Mouse (Mus musculus) heart, postnatal 4 days (tissue): ENCODE results near the gene Zfp971. TPM values are rescaled to one million over a fixed set of nuclear protein-coding genes. Genes with fewer than 3 reads are reported as not detected.
A peak's percentile ranks its signal among the peaks of the same experiment; 100 is the strongest.
"Not testable (repeated sequence)": the region's sequence is repeated elsewhere in the genome, so short reads cannot be mapped to it uniquely, and the experiment has no call there.

Source experiments
- DNase-seq: peaks from one replicate; pipeline ENCODE4 v3.0.0; 2021
- total RNA-seq, 2 experiments: library from RNA; stranded (reverse); gene quantifications; 2 replicates each; pipeline ENCODE4 v1.2.3; 2021

Gene Zfp971
- 10 to 100 TPM; 25.0 to 25.4 TPM for total RNA-seq

DNA sequence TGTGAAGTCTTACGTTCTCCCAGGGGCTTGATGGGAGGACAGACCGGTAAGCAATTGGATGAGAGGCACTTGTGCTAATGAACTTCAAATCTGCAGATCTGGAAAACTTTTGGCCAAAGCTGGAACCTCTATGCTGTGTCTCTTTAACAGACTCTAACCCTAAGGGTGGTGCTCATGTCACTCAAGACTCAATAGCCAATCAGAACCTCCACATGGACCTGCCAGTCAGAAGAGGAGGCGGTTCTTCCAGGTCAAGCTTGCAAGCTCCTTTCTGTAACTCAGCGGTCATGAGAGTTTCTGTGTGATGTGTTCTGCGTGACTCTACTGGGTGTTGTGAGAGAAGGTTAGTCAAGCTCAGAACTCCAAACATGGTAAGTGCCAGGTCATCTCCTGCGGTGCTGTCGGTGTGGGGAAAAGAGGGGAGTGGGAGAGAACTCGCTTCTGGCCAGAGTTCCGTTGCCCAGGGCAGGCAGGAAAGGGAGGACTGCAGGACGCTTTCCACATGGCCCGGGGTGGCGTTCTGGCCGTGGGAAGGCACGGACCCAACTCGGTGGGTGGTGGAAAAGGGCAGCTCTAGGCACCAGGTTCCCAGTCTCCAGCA is at the start of gene Zfp971:
Gene Zfp971 (plus strand): TSS at position 274 of the 601 bp plus-strand sequence.
- peak; percentile 39 for DNase-seq

DNA sequence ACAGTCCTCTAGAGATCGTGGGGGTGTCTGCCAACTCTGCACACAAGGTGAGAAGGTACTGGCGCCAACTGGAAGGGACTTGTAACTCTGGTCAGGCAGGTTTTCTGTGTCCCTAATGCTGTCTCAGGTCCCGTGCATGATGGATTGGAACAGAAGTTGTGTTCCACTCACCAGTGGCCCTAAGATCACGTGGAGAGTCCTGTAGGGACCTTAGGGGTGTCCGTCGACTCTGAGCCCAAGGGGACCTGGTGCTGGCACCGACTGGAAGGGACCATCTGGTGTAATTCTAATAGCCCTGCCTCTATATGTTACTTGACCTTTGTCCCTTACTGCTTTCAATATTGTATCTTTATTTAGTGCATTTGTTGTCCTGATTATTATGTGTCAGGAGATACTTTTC is 48.3 kb upstream of the Zfp971 start:
- DNase-seq = not testable (repeated sequence)

DNA sequence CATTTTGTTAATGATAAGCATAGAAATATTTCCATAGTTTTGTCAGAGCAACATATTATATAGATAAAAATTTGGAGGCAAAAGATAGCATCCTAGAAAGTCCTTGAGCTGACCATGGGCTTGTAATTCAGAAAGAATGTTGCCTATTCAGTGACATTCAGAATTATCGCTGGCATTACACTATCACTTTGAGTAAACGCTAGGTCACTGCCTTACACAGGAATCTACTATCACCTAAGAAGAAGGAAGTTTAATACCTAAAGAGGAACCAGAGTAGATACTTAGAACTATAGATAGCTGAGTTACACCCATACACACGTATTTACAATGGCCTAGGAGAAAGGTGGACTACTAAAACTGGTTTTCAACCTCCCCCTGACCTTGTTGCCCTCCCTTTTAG is 3.6 kb upstream of the Zfp971 start:
- DNase-seq = not testable (repeated sequence)

DNA sequence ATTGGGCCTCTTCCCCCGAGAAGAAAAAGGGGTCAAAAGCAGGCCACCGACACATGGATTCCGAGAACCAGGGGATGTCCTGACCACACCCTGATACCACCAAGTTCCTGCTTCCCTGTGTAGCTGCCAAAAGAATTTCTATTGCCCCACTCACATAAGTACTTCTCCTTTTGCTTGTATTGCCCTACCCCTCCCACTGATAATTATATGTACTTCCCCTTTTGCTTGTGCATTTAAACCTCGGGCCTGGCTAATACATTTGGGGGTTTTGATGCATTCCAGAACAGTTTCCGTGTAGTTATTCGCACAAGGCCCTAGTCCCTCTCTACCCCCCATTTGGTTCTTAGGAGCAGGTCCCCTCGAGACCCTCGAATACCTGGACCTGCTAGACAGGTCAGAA is 2.3 kb upstream of the Zfp971 start:
- not testable (repeated sequence) for DNase-seq

DNA sequence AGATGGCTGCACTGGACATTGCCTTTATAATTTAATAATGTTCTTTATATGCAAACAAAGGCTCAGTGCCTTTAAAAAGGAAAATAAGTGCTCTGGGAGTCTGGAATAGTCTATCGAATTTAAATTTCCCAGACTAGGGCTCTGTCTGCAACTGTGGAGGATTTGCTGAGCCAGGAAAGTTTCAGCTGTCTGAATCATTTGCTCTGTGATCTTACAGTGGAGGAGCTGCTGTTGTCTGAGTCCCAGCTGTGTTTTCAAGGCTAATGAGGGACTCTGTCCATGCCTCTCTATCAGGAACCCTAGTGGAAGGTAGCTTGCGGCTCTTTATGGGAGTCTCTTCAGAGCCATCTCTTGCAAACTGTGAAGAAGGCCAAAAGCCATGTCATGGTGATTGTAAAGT is 777 bp downstream of the Zfp971 start:
- DNase-seq = not testable (repeated sequence)

DNA sequence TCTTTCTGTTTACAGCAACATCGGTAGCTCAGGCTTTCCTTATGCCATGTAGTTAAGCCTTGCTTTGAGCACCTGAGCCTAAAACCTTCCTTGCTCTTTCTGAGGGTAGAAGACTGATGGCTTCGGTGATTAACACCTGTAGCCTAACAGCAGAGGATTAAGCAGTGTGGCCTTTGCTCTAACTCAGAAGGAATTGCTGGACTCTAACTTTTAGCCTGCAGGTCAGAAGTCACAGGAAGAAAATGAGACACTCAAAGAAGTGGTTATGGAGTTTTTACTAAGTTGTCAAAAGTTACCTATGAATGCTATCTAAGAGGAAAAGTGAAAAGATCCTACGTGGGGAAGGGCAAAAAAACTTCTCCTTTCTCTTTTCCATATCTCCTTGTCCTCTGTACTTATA is 4.5 kb downstream of the Zfp971 start:
- DNase-seq = not testable (repeated sequence)

DNA sequence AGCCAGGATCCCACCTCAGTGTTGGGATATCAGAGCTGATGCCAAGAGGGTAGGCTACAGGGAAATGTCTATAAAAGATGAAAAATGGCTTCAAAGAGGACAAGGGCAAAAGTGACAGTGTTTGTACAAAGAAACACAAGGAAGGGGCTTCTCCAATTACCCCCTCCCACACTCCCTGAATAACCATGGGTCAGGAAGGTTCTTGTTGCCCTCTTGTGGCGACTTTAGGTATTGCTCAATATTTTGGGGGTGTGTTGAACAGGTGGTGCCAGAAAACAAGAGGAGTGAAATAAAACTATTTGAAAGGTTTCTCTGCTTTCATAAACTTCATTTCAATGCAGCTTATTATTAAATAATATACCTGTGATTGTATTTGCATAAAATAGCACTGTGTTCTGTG is 35.1 kb downstream of the Zfp971 start:
- DNase-seq = peak; percentile 80

DNA sequence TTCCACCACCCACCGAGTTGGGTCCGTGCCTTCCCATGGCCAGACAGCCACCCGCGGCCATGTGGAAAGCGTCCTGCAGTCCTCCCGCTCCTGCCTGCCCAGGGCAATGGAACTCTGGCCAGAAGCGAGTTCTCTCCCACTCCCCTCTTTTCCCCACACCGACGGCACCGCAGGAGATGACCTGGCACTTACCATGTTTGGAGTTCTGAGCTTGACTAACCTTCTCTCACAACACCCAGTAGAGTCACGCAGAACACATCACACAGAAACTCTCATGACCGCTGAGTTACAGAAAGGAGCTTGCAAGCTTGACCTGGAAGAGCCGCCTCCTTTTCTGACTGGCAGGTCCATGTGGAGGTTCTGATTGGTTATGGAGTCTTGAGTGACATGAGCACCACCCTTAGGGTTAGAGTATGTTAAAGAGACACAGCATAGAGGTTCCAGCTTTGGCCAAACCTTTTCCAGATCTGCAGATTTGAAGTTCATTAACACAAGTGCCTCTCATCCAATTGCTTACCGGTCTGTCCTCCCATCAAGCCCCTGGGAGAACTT is 55.2 kb downstream of the Zfp971 start, which contains the start of gene Zfp931:
Gene Zfp931 (minus strand): TSS at position 311 of the 552 bp plus-strand sequence.
- not testable (repeated sequence) for DNase-seq

Other genes with a start within 250 kb of the Zfp971 start
- gene Gm14325, start 182.9 kb upstream of the Zfp971 start, total RNA-seq = 10 to 100 TPM; 52.6 to 54.0 TPM
- gene Gm14327, start 126.2 kb upstream of the Zfp971 start, total RNA-seq = 1 to 10 TPM; 5.6 to 6.7 TPM
- under 1 TPM in 1 of 2 experiments, not detected in 1; 0.70 TPM for gene Zfp972, start 97.7 kb upstream of the Zfp971 start, total RNA-seq
- gene Gm14326, start 66.0 kb upstream of the Zfp971 start, total RNA-seq = 10 to 100 TPM; 30.0 to 33.5 TPM
- 1 to 10 TPM; 8.4 to 9.3 TPM for gene Zfp931, start 55.2 kb downstream of the Zfp971 start, total RNA-seq
- 1 to 10 TPM; 2.6 to 2.7 TPM for gene Phactr3, start 95.7 kb downstream of the Zfp971 start, total RNA-seq